Mouse (Mus musculus) stomach, embryonic 16.5 days (tissue): ENCODE measurements at regions not wholly inside any gene's neighbourhood (a gene's known extent, or its start where the extent isn't known, plus 50 kb on each side); places are given as distances from the start of the nearest gene placed in this dataset.

Experiments used
- ATAC-seq: fragments of 200-750 bp; cut with Nextera tagmentation; 2 replicates; pipeline ENCODE4 v1.8.0; 2017; ENCODE audit warnings: moderate number of reproducible peaks, moderate TSS enrichment; ENCODE audit not compliant: insufficient read depth, low FRiP score
- H3K27ac ChIP-seq: fragments of 300-500 bp; sonication (generic); 2 replicates; pipeline ENCODE4 v1.5.1; 2014; ENCODE audit warnings: low read length
- H3K27me3 ChIP-seq: fragments of 300-500 bp; sonication (generic); 2 replicates; pipeline ENCODE4 v1.6.1; 2014; ENCODE audit warnings: low read length, control low read depth, mixed read lengths; ENCODE audit not compliant: control insufficient read depth, insufficient read depth
- H3K36me3 ChIP-seq: fragments of 300-500 bp; sonication (generic); 2 replicates; pipeline ENCODE4 v1.6.1; 2014; ENCODE audit warnings: low read length; ENCODE audit not compliant: control insufficient read depth, insufficient read depth
- H3K4me1 ChIP-seq: fragments of 300-500 bp; sonication (generic); 2 replicates; pipeline ENCODE4 v1.6.1; 2014; ENCODE audit warnings: low read length, control low read depth, mixed read lengths; ENCODE audit not compliant: control insufficient read depth, insufficient read depth
- H3K4me2 ChIP-seq: fragments of 300-500 bp; sonication (generic); 2 replicates; pipeline ENCODE4 v1.6.1; 2014; ENCODE audit warnings: low read depth, low read length, mixed read lengths
- H3K4me3 ChIP-seq: fragments of 300-500 bp; sonication (generic); replicated peaks from 2 replicates; pipeline ENCODE4 v1.5.1; 2014; ENCODE audit warnings: mild to moderate bottlenecking, low read length
- H3K9ac ChIP-seq: fragments of 300-500 bp; sonication (generic); 2 replicates; pipeline ENCODE4 v1.6.1; 2014; ENCODE audit warnings: low read length
- H3K9me3 ChIP-seq: fragments of 300-500 bp; sonication (generic); replicated peaks from 2 replicates; pipeline ENCODE4 v1.6.1; 2016; ENCODE audit warnings: low read length, control low read depth; ENCODE audit not compliant: control insufficient read depth
- WGBS: fragments of 180-500 bp; shearing (Covaris S2); extraction: QIAGEN DNeasy Blood & Tissue Kit; methylation state at CpG from one replicate; pipeline ENCODE4 v1.1.7; 2014; 5-methylcytosine and 5-hydroxymethylcytosine counted together

DNA sequence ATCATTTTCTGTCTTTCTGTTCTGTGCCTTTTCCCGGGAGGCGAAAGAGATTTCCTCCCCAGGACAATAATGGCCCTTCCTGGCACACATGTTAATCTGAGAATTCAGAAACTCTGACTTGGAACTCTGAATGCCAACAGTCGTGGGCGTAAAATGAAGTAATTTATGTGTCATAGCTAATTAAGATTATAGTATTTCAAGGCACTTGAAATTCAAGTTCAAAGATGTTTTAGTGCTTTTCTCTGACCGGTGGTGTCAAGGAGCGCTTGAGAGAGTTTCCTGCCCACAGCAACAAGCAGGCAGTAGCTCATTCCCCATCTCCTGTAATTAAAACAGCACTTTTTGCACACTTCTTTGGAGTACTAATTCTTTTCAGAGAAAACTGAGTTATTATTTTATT is 1465.9 kb downstream of the 4930444P10Rik start:
- Histone ChIP-seq H3K27me3 (no peaks in the 10 kb centered on the region), H3K4me3 (no peak overlapping the region), H3K9ac (no peak overlapping the region), H3K4me1 (no peaks in the 10 kb centered on the region), H3K4me2 (no peak overlapping the region), H3K36me3 (no peaks in the 10 kb centered on the region), H3K27ac (no peak overlapping the region), H3K9me3 (no peaks in the 10 kb centered on the region)
- WGBS: 75% methylated on average over 6 of the region's 6 CpGs
- no peak for ATAC-seq

DNA sequence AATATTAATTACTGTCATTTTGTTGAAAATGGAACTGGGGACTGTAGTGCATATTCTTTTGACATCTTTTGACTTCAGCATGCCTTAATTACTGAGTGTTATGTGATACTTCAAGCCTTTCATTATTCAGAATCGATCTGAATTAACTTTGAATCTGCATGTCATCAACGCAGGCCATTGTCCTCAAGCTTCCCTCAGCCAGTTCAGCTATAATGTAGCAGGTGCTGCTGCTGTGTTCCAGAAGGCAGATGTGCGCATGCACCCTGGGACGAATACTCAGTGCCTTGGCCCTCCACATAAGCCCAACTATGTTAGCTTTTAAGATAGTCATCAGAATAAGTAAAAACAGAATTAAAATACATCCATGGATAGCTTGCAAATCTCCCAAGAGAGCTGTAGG is 1466.4 kb downstream of the 4930444P10Rik start:
- Histone ChIP-seq H3K27ac (no peak overlapping the region), H3K27me3 (no peaks in the 10 kb centered on the region), H3K4me3 (no peak overlapping the region), H3K36me3 (no peaks in the 10 kb centered on the region), H3K4me2 (no peak overlapping the region), H3K4me1 (no peaks in the 10 kb centered on the region), H3K9ac (no peak overlapping the region), H3K9me3 (no peaks in the 10 kb centered on the region)
- ATAC-seq: no peak
- WGBS: 79% methylated on average over 4 of the region's 4 CpGs

GRCm38 (mm10) chr1:14620922-14621430 is 1472.1 kb downstream of the 4930444P10Rik start:
- WGBS: 47% methylated on average over 5 of the region's 5 CpGs
- Histone ChIP-seq H3K9me3 (no peaks in the 10 kb centered on the region), H3K27ac (no peak overlapping the region), H3K4me2 (no peak overlapping the region), H3K9ac (no peak overlapping the region), H3K4me3 (no peak overlapping the region), H3K36me3 (no peaks in the 10 kb centered on the region), H3K4me1 (no peaks in the 10 kb centered on the region), H3K27me3 (no peaks in the 10 kb centered on the region)
- no peak for ATAC-seq

DNA sequence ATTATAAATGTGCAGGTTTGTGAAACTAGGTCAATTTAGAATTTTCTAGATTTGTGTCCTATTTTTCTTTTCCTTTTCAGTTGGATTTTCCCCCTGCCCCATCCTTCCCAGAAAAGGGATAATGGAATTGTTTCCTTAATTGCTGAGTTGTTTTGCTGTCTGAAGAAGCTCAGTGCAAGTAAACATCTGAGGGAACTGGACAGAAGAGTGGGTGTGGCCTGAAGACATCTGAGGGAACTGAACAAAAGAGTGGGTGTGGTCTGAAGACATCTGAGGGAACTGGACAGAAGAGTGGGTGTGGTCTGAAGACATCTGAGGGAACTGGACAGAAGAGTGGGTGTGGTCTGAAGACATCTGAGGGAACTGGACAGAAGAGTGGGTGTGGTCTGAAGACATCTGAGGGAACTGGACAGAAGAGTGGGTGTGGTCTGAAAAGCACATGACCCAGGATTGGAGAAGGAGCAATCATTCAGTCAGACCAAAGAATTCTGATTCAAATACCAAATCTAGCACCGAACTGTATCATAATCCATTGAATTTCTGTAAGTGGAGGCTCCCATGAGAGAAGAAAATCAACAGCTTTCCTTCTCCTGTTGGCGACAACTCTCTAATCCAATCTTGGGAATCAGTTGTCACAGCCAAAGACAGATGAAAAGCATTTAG is 1479.8 kb downstream of the 4930444P10Rik start:
- no peak for ATAC-seq
- Histone ChIP-seq H3K4me1 (no peaks in the 10 kb centered on the region), H3K27me3 (no peaks in the 10 kb centered on the region), H3K4me2 (no peak overlapping the region), H3K36me3 (no peaks in the 10 kb centered on the region), H3K4me3 (no peak overlapping the region), H3K9ac (no peak overlapping the region), H3K27ac (no peak overlapping the region), H3K9me3 (no peaks in the 10 kb centered on the region)
- WGBS: 93% methylated on average over 2 of the region's 2 CpGs

GRCm38 (mm10) chr1:14609054-14609453 is 1484.1 kb downstream of the 4930444P10Rik start:
- Histone ChIP-seq H3K4me2 (no peak overlapping the region), H3K36me3 (no peaks in the 10 kb centered on the region), H3K9me3 (no peaks in the 10 kb centered on the region), H3K27me3 (no peaks in the 10 kb centered on the region), H3K4me3 (no peak overlapping the region), H3K4me1 (no peaks in the 10 kb centered on the region), H3K9ac (no peak overlapping the region), H3K27ac (no peak overlapping the region)
- WGBS: 11% methylated on average over 2 of the region's 2 CpGs
- ATAC-seq: no peak

DNA sequence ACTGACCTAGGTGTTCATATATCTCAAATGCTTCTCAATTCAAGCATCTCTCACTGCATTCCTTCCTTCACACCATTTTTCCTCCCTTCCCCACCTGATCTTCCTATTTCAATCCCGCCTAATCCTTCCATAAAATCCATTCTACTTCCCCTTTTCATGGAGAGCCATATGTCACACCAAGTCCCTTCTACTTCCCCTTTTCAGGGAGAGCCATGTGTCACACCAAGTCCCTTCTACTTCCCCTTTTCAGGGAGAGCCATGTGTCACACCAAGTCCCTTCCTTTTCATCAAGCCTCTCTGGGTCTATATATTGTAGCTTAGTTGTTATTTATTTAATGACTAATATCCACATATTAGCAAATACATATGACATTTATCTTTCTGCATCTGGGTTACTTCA is 1497.2 kb downstream of the 4930444P10Rik start:
- Histone ChIP-seq H3K27me3 (no peaks in the 10 kb centered on the region), H3K4me2 (no peak overlapping the region), H3K27ac (no peak overlapping the region), H3K4me1 (no peaks in the 10 kb centered on the region), H3K36me3 (no peaks in the 10 kb centered on the region), H3K9ac (no peak overlapping the region), H3K9me3 (no peaks in the 10 kb centered on the region), H3K4me3 (no peak overlapping the region)
- ATAC-seq: no peak
- WGBS: 72% methylated on average over 1 of the region's 1 CpGs

- ATAC-seq: peak; percentile 47
- no peak overlapping the region for H3K9ac ChIP-seq
- H3K4me1 ChIP-seq: no peaks in the 10 kb centered on the region
- no peaks in the 10 kb centered on the region for H3K27me3 ChIP-seq
- H3K27ac ChIP-seq: no peak overlapping the region
- H3K4me3 ChIP-seq: no peak overlapping the region
- WGBS: 72% methylated on average over 5 of the region's 5 CpGs
- no peaks in the 10 kb centered on the region for H3K9me3 ChIP-seq
- no peaks in the 10 kb centered on the region for H3K36me3 ChIP-seq
- H3K4me2 ChIP-seq: no peak overlapping the region
Observed at GRCm38 (mm10) chr1:14589905-14590304, 1503.2 kb downstream of the 4930444P10Rik start.

DNA sequence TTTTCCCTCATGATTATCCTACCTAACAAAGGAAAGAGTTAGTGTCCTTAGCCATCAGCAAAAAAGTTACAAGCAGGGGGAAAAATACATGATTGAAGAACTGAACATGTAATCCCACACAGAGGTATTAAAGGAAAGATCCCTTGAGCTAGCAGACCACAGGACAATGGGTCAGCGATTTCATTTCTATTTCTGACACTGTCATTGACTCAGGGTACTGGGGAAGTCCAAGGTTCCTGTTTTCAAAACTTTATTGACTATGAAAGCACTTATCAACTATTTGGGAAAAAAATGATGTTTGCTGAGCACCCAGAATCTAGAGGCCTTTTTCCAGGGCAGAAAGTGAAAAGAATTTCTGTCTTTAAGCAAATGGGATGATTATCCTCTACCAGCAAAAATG is 1513.7 kb downstream of the 4930444P10Rik start:
- H3K9ac ChIP-seq: no peak overlapping the region
- no peaks in the 10 kb centered on the region for H3K4me1 ChIP-seq
- no peak overlapping the region for H3K27ac ChIP-seq
- no peaks in the 10 kb centered on the region for H3K36me3 ChIP-seq
- no peak for ATAC-seq
- H3K9me3 ChIP-seq: no peaks in the 10 kb centered on the region
- H3K4me3 ChIP-seq: no peak overlapping the region
- no peaks in the 10 kb centered on the region for H3K27me3 ChIP-seq
- H3K4me2 ChIP-seq: no peak overlapping the region
- 72% methylated on average over 1 of the region's 1 CpGs for WGBS

- H3K9me3 ChIP-seq: no peaks in the 10 kb centered on the region
- H3K4me1 ChIP-seq: no peaks in the 10 kb centered on the region
- no peak overlapping the region for H3K4me2 ChIP-seq
- H3K9ac ChIP-seq: no peak overlapping the region
- H3K27ac ChIP-seq: no peak overlapping the region
- WGBS: 90% methylated on average over 1 of the region's 1 CpGs
- H3K36me3 ChIP-seq: no peaks in the 10 kb centered on the region
- no peak overlapping the region for H3K4me3 ChIP-seq
- no peaks in the 10 kb centered on the region for H3K27me3 ChIP-seq
- ATAC-seq: no peak
Observed at GRCm38 (mm10) chr1:14576263-14576662, 1516.9 kb downstream of the 4930444P10Rik start.
